Mouse (Mus musculus): ENCODE measurements around the gene Cpm. TPM values are rescaled to one million over a fixed set of nuclear protein-coding genes. Genes with fewer than 3 reads are reported as not detected.
"Not testable (repeated sequence)": the region's sequence is repeated elsewhere in the genome, so short reads cannot be mapped to it uniquely, and the experiment has no call there.

Gene Cpm
- total RNA-seq, 2 experiments from 2014 or later, result 5.1 to 5.3 TPM

- no peak for DNase-seq
- intact Hi-C loops (cut with DNase I), result no loop called here
Observed at GRCm38 (mm10) chr10:117695027-117695426, 65.7 kb downstream of the Cpm start.

- DNase-seq, result no peak
- intact Hi-C loops (cut with DNase I), result no loop called here
Observed at GRCm38 (mm10) chr10:117695605-117696004, 66.3 kb downstream of the Cpm start.

- intact Hi-C loops (cut with DNase I), result no loop called here
- DNase-seq, result no peak
Observed at GRCm38 (mm10) chr10:117696021-117696826, 66.9 kb downstream of the Cpm start.

GRCm38 (mm10) chr10:117696827-117697560, 67.7 kb downstream of the Cpm start:
- DNase-seq, result no peak
- intact Hi-C loops (cut with DNase I), result no loop called here

- DNase-seq, result no peak
- intact Hi-C loops (cut with DNase I), result no loop called here
Observed at GRCm38 (mm10) chr10:117697561-117698115, 68.3 kb downstream of the Cpm start.

GRCm38 (mm10) chr10:117698313-117699138, 69.2 kb downstream of the Cpm start:
- DNase-seq, result no peak
- intact Hi-C loops (cut with DNase I), result no loop called here

- no peak for DNase-seq
- intact Hi-C loops (cut with DNase I), result no loop called here
Observed at GRCm38 (mm10) chr10:117699914-117700313, 70.6 kb downstream of the Cpm start.

- intact Hi-C loops (cut with DNase I), result no loop called here
- DNase-seq, result no peak
Observed at GRCm38 (mm10) chr10:117700450-117700849, 71.2 kb downstream of the Cpm start.

GRCm38 (mm10) chr10:117701034-117701829, 71.9 kb downstream of the Cpm start:
- DNase-seq, result no peak
- intact Hi-C loops (cut with DNase I), result no loop called here

- intact Hi-C loops (cut with DNase I), result no loop called here
Observed at GRCm38 (mm10) chr10:117702024-117702833, 72.9 kb downstream of the Cpm start.

GRCm38 (mm10) chr10:117703506-117703905, 74.2 kb downstream of the Cpm start:
- intact Hi-C loops (cut with DNase I), result no loop called here

More at GRCm38 (mm10) chr10:117702024-117702833, 72.9 kb downstream of the Cpm start:
- no peak for DNase-seq

GRCm38 (mm10) chr10:117704314-117704963, 75.1 kb downstream of the Cpm start:
- intact Hi-C loops (cut with DNase I); DNase-seq: not testable (repeated sequence)

More at GRCm38 (mm10) chr10:117703506-117703905, 74.2 kb downstream of the Cpm start:
- DNase-seq, result no peak

- intact Hi-C loops (cut with DNase I), result no loop called here
- no peak for DNase-seq
Observed at GRCm38 (mm10) chr10:117704964-117705335, 75.7 kb downstream of the Cpm start.

- intact Hi-C loops (cut with DNase I), result no loop called here
- DNase-seq, result no peak
Observed at GRCm38 (mm10) chr10:117705806-117706205, 76.5 kb downstream of the Cpm start.

- intact Hi-C loops (cut with DNase I), result no loop called here
Observed at GRCm38 (mm10) chr10:117706440-117706839, 77.1 kb downstream of the Cpm start.

GRCm38 (mm10) chr10:117707114-117707838, 78.0 kb downstream of the Cpm start:
- intact Hi-C loops (cut with DNase I), result no loop called here
- DNase-seq, result no peak

More at GRCm38 (mm10) chr10:117706440-117706839, 77.1 kb downstream of the Cpm start:
- DNase-seq, result no peak

GRCm38 (mm10) chr10:117708376-117708775, 79.1 kb downstream of the Cpm start:
- DNase-seq, result no peak
- intact Hi-C loops (cut with DNase I), result no loop called here

- no peak for DNase-seq
- intact Hi-C loops (cut with DNase I), result no loop called here
Observed at GRCm38 (mm10) chr10:117708856-117709255, 79.6 kb downstream of the Cpm start.

Measured in heart, postnatal 14 days (tissue).